Mouse (Mus musculus): ENCODE results near the gene Narfl.
"Not testable (repeated sequence)": the region's sequence is repeated elsewhere in the genome, so short reads cannot be mapped to it uniquely, and the experiment has no call there.

Gene Narfl

GRCm38 (mm10) chr17:25773549-25774120 is at the start of gene Narfl:
Gene Narfl (plus strand): TSS chr17:25773776.
- DNase-seq (ENCODE audit: low spot score in 2 of 2), result peak; percentile 98

GRCm38 (mm10) chr17:25723919-25724318 is 49.7 kb upstream of the Narfl start:
- no peak for DNase-seq (ENCODE audit: low spot score in 2 of 2)

GRCm38 (mm10) chr17:25725264-25725663 is 48.3 kb upstream of the Narfl start:
- DNase-seq (ENCODE audit: low spot score in 2 of 2), result no peak

GRCm38 (mm10) chr17:25727265-25728008 is 46.1 kb upstream of the Narfl start, which contains the start of the genes Chtf18 and Rpusd1:
Gene Chtf18 (minus strand): TSS chr17:25727419.
Gene Rpusd1 (plus strand): TSS chr17:25727670.
- DNase-seq (ENCODE audit: low spot score in 2 of 2), result peak; percentile 94 to 99

GRCm38 (mm10) chr17:25728009-25728270 is 45.6 kb upstream of the Narfl start:
- no peak for DNase-seq (ENCODE audit: low spot score in 2 of 2)

- peak; percentile 75 to 90 for DNase-seq (ENCODE audit: low spot score in 2 of 2)
Observed at GRCm38 (mm10) chr17:25732082-25732481, 41.5 kb upstream of the Narfl start.

GRCm38 (mm10) chr17:25735246-25735645 is 38.3 kb upstream of the Narfl start:
- no peak for DNase-seq (ENCODE audit: low spot score in 2 of 2)

- DNase-seq (ENCODE audit: low spot score in 2 of 2), result no peak
Observed at GRCm38 (mm10) chr17:25735745-25736144, 37.8 kb upstream of the Narfl start, which contains the start of gene Mslnl. Gene Mslnl (plus strand): TSS chr17:25736042.

GRCm38 (mm10) chr17:25738861-25739260 is 34.7 kb upstream of the Narfl start:
- DNase-seq (ENCODE audit: low spot score in 2 of 2), result no peak

- not testable (repeated sequence) for DNase-seq (ENCODE audit: low spot score in 2 of 2)
Observed at GRCm38 (mm10) chr17:25741471-25741870, 32.1 kb upstream of the Narfl start.

GRCm38 (mm10) chr17:25743831-25744230 is 29.7 kb upstream of the Narfl start:
- DNase-seq (ENCODE audit: low spot score in 2 of 2), result no peak

GRCm38 (mm10) chr17:25744311-25744710 is 29.3 kb upstream of the Narfl start:
- DNase-seq (ENCODE audit: low spot score in 2 of 2), result no peak

GRCm38 (mm10) chr17:25748238-25748637 is 25.3 kb upstream of the Narfl start:
- DNase-seq (ENCODE audit: low spot score in 2 of 2), result no peak

- DNase-seq (ENCODE audit: low spot score in 2 of 2), result no peak
Observed at GRCm38 (mm10) chr17:25749314-25749713, 24.3 kb upstream of the Narfl start.

- DNase-seq (ENCODE audit: low spot score in 2 of 2), result peak in 1 of 2 experiments; percentile 32
Observed at GRCm38 (mm10) chr17:25751446-25751845, 22.1 kb upstream of the Narfl start.

- DNase-seq (ENCODE audit: low spot score in 2 of 2), result no peak
Observed at GRCm38 (mm10) chr17:25754241-25754640, 19.3 kb upstream of the Narfl start, which contains the start of gene Msln. Gene Msln (minus strand): TSS chr17:25754378.

- DNase-seq (ENCODE audit: low spot score in 2 of 2), result no peak
Observed at GRCm38 (mm10) chr17:25755086-25755485, 18.5 kb upstream of the Narfl start.

GRCm38 (mm10) chr17:25755627-25756377 is 17.8 kb upstream of the Narfl start:
- DNase-seq (ENCODE audit: low spot score in 2 of 2), result no peak

GRCm38 (mm10) chr17:25756378-25757242 is 17.0 kb upstream of the Narfl start:
- DNase-seq (ENCODE audit: low spot score in 2 of 2), result no peak

- DNase-seq (ENCODE audit: low spot score in 2 of 2), result no peak
Observed at GRCm38 (mm10) chr17:25757691-25758090, 15.9 kb upstream of the Narfl start.

GRCm38 (mm10) chr17:25760148-25760547 is 13.4 kb upstream of the Narfl start:
- DNase-seq (ENCODE audit: low spot score in 2 of 2), result no peak

GRCm38 (mm10) chr17:25761561-25761970 is 12.0 kb upstream of the Narfl start:
- DNase-seq (ENCODE audit: low spot score in 2 of 2), result no peak

All from spleen, postnatal 10 days (tissue).